Mouse (Mus musculus): ENCODE measurements around the gene Aebp2. TPM values are rescaled to one million over a fixed set of nuclear protein-coding genes. Genes with fewer than 3 reads are reported as not detected.
"Not testable (repeated sequence)": the region's sequence is repeated elsewhere in the genome, so short reads cannot be mapped to it uniquely, and the experiment has no call there.

The Aebp2 gene
- total RNA-seq, 4 experiments from 2014 or later, result 32.8 to 40.1 (median 34.9) TPM

DNA sequence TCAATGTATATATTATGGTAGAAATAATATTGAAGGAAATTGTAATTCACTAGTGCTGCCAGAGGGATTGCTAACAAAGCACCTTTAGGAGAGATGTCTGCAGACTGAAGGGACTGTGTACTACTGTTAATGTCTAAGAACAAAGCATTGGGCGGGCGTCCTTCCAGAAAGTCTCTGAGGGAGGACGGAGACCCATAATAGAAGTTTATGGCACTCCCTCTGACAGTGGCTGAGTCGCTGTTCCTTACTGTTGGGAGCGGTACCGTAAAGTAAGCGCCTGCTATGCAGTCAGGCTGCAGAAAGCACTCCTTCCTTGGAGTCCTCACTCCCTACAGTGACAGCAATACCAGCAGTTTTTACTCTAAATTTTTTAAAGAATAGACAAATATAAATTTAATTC is 29.5 kb downstream of the Aebp2 start:
- DNase-seq (ENCODE audit: low spot score), result no peak

DNA sequence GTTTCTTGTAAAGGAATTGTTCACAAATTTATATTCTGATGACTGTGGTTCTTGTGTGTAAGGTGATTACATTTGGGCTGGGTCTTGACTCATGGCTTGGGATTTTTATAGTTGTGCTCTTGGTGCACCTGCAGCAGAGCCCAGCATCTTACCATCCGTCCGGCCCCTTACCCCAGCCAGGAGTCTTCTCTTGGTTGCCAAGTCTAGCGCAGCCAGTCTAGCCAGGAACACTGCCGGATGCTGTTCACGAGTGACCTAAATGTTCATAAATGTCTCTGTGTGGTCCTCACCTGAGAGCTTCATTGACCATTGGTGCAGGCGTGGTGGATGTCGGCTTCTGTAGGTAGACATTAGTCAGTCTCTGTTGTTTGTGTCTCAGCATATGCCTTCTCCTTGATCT is 33.0 kb downstream of the Aebp2 start:
- DNase-seq (ENCODE audit: low spot score), result no peak

DNA sequence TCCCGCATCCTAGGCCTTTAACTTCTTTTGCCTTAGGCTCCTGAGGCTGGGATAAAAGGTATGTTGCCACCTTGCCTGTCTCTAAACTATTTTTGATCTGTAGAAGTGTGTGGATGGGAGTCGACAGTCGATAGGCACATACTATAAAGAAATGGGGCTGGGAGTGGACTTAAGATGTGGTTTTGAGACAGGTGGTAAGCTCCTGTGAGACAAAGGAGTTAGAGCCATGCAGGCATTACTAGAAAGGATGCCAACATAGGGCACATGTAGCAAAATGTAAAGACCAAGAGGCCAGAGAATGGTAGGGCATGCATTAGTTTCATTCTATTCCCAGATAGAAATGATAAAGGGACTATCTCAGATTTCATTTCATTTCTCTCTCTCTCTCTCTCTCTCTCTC is 34.5 kb downstream of the Aebp2 start:
- no peak for DNase-seq (ENCODE audit: low spot score)

DNA sequence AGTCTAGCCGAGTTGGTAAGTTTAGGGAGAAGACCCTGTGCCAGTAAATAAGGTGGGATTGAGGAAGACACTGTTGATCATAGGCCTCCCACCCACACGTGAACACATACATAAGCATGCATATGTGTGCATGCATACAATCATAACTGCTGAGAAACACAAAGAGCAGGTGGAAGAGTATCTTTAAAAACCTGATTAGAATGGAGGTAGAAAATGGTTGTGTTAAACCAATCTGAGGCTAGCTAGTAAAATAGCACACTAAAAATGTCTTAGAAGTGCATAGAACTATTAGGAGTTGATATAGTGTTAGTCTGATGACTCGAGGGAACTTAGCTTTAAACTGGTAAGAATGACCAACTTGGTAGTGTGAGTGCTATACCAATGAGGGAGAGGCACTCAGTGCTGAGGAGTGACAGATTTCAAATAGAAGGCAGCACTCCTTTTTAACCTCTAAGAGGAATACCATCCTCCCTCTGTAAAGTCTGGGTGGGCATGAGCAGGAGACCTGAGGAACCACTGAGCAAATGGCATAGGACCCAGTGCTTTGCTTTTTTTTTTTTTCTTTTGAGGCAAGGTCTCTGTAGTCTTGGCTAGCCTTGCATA is 35.6 kb downstream of the Aebp2 start:
- DNase-seq (ENCODE audit: low spot score), result no peak

DNA sequence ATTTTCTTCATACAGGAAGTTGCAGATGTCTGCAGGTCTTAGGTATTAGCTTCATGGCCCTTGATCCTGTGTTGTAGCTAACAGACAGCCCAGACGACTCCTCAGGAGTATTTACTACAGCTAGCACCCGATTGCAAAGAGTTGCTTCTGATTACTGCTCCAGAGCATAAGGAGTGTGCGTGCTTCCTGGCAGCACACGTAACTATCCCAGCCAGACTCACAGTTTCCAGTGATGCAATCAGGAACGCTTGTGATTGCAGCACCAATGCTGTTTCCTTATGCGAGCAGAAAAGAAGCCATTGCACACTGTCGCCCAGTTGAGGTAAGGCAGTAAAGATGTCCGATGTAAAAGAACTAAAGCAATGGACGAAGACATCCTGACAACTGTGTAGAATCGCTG is 38.6 kb downstream of the Aebp2 start:
- DNase-seq (ENCODE audit: low spot score), result no peak

DNA sequence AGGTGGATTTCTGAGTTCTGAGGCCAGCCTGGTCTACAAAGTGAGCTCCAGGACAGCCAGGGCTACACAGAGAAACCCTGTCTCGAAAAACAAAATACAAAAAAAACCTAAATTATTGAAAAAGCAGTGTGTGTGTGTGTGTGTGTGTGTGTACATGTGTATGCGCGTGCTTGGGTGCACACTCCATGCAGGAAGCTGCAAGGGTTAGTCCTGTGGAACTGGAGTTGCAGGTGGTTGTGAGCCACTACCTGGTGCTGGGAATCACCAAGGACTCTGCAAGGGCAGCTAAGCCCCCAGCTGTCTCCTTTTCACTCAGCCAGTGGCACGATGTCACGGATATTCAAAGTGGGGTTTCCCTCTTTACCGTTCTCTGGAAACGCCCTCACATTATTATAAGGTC is 39.3 kb downstream of the Aebp2 start:
- no peak for DNase-seq (ENCODE audit: low spot score)

DNA sequence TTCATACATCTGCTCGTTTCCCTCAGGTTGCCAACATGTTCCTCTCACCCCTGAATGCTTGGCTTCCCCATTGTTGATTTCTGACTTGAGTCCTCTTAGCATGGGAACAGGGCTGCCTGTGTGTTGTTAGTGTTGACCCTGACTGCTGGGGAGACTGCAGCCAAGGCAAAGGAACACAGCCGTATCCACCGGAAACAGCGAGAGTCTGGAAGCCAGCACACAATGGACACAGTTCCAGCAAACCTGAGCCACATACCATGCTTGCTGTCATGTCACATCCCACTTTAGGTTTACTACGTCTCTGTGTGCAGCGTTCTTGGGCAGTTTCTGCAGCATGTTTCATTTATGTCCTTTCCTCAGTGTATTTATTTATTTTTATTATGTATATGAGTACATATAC is 39.8 kb downstream of the Aebp2 start:
- DNase-seq (ENCODE audit: low spot score), result no peak

DNA sequence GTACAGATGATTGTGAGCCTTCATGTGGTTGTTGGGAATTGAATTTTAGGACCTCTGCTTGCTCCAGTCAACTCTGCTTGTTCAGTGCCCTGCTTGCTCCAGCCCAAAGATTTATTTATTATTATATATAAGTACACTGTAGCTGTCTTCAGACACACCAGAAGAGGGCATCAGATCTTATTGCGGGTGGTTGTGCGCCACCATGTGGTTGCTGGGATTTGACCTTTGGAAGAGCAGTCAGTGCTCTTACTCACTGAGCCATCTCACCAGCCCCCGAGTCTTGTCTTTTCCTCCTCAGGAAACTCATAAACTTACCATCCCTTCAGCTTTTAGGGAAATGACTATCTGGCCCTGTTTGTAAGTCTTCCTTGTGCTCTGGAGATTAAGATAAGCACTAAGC is 40.2 kb downstream of the Aebp2 start:
- not testable (repeated sequence) for DNase-seq (ENCODE audit: low spot score)

DNA sequence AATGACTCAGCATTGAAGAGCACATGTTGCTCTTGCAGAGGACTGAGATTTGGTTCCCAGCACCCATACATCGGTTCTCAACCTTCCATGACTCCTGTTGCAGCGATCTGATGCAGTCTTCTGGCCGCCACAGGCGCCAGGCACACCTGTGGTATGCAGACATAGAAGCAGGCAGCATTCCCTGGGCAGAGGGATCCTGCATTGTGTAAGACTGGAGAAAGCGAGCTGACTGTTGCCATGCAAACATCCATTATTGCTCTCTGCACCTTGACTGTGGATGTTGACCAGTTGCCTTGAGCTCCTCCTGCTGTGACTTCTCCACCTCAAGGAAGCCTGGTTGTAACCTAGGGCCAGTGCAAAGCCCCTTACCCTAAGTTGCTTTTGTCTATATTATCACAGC is 42.1 kb downstream of the Aebp2 start:
- no peak for DNase-seq (ENCODE audit: low spot score)

DNA sequence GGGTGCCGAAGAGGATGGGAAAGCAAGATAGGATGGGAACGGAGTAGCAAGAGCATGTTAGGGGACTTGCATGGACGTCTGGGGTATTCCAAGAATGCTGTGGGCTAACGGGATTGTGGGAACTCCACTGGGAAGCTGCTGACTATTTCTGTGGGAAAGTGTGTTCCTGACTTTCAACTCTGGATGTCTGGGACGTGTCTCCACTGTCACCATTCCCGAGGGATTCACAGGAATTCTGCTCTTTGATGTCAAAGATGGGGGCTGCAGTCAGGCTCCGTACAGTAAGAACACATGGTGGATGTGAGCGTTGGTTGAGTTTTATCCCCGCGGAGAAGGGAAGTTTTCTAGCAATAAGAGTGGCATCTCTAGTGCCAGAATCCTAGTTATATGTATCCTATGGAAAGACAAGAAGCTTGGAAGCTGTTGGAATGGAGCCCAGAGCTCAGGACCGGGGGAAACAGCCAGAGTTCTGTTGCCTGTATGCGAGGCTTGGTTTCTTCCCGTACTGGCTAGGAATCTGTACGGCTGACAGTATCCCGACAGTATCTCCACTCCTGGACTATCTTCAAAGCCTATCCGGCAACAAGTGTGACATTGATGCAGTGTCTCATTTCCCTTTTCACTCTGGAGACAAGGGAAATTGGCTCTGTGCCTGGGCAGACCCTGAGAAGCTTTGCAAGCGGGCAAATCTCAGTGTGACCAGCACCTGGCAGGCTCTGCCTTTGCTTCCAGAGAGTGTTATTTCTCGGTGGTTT is 44.2 kb downstream of the Aebp2 start:
- peak; percentile 13 for DNase-seq (ENCODE audit: low spot score)

DNA sequence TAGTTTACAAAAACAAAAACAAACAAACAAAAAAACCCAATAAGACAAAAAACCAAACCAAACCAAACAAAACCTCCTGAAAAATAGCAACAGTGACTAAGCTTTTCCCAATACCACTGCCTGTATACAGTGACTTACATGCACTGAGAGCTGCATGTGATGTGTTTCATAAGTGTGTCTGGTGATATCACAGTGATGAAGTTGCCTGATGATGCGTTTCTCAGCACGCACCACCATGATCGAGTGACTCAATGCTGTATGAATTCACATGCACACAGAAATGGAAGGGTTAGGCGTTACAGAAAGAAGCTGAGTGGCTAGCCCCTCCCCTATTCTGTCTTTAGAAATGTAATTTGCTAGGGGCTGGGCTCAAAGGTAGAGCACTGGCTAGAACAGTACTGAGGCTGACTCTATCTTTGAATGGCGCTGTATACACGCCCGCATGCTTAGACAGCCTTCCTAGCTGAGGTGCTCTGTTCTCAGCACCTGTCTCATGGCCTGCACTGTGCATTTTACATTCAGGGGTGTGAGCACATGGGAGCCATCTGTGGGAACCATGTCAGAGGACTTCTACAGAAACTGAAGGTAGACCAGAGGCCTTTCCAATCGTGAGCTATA is 44.9 kb downstream of the Aebp2 start:
- no peak for DNase-seq (ENCODE audit: low spot score)

DNA sequence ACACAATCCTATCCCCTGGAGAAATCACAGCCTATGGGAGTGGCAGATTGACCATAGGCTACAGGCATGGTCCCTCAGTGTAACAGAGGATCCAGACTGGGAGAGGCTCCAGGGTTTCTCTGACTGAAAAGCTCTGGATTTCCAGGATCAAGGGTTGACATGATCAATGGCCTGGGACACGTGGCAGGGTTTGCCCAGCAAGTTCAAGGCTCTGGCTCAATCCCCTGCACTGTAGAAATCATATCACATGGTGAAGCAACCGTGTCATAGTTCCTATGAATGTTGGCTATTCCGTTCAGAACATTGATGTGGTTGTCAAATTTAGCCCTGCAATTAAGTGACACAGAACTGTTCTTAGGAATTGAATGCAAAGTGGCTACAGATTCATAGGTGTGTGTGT is 52.0 kb downstream of the Aebp2 start:
- DNase-seq (ENCODE audit: low spot score), result no peak

DNA sequence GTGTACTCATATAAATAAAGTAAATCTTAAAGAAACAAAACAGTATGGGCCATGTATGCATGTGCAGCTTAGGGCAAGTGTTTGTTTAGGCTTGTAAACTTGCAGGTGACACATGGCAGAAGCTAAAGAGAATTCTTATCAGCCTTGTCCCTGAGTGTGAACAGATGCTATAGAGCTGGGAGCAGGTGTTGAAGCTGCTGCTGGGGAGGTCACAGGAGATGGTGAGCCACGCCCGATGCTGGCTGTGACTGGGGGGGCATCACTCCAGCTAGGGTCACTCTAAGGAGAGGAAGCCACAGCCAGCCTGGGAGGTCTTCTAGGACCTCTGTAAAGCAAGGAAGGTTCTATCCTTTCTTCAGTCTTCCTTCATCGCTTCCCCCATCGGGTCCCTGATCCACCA is 53.6 kb downstream of the Aebp2 start:
- DNase-seq (ENCODE audit: low spot score), result no peak

DNA sequence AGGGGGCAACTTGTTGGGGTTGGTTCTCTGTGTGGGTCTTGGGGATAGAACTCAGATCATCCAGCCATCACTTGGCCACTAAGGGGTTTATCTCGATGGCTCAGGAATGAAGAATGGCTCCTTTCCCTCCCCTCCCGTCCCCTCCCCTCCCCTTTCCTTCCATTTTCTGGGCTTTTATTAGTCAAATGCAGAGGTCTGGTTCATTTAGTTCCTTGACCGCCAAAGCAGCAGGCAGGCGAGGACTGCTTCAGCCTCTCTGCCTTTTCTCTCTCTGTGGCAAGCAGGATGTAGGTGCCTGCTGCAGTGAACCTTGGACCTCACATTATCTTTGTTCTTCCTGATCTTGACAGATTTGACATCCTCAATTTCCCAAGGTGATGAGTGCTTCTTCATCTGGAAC is 54.6 kb downstream of the Aebp2 start:
- DNase-seq (ENCODE audit: low spot score), result no peak

DNA sequence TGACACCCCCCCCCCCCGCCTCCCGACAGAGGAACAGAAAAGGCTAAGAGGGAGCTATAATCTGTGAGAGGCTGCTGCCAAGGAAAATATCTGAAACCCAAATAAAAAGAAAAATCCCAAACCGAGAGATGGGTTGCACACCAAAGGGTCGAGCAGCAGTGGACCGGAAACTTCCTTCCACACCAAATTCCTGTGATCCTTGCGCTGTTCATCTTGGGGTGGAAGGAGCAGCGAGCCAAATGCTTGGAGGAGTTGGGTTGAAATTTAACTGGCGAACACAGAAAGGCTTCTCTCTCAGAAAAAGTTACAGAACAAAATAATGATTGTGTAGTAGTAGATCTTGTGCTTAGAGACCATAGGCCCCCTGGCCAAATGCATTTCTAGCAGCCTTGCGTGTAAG is 55.5 kb downstream of the Aebp2 start:
- DNase-seq (ENCODE audit: low spot score), result no peak

DNA sequence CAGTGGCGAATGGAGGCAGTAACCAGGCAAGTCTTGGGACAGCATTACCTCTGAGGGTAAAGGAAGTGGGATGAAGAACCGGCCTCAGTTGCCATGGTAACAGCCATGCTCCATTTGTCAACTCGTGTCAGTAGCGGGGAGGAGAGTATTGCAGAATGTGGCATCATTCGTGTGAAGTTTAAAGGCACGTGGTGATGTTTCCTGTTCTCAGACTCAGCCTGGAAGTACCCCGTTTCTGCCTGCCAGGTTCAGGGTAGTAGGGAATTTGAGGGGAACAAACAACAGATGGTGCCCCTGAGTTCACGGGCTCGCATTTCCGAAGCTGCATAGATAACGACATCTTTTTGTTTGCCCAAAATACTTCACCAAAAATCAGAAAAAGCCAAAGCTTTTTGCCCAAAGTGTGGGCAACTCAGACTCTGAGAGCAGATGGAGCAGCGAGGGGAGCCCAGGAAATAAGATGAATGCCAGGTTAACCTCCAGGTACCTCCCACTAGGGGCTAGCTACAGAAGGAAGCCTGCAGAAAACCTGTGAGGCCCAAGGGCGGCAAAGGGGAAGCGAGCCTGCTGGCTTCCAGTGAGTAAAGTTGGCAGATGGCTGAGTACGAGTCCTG is 56.3 kb downstream of the Aebp2 start:
- no peak for DNase-seq (ENCODE audit: low spot score)

DNA sequence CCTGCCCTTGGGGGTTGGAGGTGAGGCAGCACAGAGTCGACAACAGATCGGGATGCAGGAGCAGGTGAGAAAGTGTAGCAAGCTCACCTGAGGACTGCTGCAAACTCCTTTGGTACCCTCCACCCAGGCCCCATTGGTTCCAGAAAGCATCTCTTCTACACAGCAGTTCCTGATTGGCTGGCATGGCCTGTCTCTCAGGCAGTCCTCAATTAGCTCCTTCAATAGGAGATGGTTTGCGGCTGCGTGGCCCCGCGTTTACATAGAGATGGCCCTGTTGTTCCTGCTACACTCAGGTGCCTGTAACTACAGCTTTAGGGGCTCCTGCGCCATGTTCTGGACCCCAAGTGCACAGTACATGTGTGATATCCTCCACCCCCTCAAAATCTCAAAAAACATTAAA is 58.2 kb downstream of the Aebp2 start:
- DNase-seq (ENCODE audit: low spot score), result no peak

DNA sequence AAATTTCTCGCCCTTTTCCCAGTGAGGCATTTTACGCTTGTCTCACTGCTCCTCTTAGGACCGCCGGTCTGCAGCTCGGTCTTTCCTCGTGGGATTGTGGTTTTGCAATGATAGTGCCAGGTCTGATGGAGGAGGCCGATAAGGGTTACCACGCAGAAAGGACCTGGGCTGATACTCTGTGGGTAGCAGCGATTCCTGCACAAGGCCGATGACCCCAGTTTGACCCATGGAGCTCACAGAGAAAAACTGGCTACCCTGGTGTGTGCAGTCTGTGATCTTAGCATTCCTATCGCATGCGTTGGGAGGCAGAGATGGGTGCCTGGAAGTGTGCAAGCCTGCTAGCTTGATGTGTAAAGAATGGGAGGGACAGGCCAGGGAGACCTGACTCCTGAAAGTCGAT is 60.4 kb downstream of the Aebp2 start:
- no peak for DNase-seq (ENCODE audit: low spot score)

DNA sequence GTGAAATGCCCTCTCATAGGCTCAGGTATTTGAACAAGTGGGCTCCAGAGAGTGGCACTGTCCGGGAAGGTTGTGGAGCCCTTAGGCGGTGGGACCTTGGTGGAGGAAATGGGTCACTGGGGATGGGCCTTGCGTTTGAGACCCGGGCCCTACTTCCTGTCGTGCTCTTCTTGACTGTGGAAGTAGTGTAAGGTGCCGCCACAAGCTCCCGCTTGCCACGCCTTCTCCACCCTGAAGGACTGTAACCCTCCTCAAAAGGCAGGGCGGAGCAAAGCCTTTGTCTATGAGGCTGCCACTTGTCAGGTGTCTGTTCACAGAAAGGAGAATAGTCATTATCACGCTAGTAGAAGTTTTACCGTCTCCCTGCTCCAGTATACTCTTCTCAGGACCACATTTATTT is 61.9 kb downstream of the Aebp2 start:
- DNase-seq (ENCODE audit: low spot score), result no peak

DNA sequence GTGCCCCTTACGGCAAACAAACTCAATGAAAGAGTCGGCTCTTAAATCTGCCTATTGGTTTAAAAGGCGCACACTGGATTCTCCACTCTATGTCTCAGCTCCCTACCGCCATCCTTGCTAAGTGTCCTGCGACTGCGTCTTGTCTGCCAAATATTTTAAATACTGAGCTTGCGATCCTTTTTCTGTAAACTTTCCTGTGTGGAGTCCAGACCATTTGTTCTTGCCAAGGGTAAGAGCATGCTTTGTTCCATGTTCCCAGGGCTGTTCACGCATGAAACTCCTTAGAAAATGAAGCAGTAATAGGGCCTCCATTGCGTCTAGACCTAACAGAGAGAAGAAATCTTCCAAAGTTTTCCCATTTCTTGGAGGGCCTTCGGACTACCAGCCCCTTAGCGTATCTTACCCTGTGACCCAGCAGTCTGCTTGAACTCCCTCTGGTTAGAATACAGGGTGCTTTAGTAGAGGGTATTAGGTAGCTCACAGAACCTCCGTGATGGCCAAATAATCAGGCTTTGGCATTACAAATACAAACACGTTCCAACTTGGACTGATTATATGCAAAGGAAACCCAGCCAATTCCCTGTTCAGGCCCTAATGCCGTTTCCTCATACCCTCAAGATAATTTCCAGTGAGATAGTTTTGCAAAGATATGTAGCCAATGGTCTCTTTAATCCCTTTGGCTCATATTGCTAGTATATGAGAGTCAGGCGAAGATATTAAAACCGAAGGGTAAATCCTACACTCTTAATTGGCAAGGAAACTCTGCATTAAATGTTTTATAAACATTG is 67.3 kb downstream of the Aebp2 start:
- no peak for DNase-seq (ENCODE audit: low spot score)

DNA sequence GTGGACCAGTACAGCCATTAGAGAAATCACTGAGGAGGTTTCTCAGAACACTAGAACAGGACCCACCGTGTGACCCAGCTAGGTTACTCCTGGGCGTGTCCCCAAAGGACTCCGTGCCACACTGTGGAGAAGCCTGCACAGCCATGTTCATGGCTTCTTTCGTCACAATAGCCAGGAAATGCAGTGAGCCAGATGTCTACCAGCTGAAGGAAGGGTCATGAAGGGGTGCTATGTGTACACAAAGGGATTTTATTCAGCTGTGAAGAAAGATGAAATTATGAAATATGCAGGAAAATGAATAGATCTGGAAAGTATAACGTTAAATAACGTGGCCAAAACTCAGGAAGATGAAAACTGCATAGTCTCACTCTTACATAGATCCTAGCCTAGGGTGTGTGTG is 69.7 kb downstream of the Aebp2 start:
- no peak for DNase-seq (ENCODE audit: low spot score)

All from heart, adult 8-10 months (tissue).